Mouse (Mus musculus): Measurements from ENCODE around the gene Med13. TPM values are rescaled to one million over a fixed set of nuclear protein-coding genes. Genes with fewer than 3 reads are reported as not detected.

Gene Med13
- total RNA-seq, 2 experiments from 2014 or later: 66.4 to 66.6 TPM

DNA sequence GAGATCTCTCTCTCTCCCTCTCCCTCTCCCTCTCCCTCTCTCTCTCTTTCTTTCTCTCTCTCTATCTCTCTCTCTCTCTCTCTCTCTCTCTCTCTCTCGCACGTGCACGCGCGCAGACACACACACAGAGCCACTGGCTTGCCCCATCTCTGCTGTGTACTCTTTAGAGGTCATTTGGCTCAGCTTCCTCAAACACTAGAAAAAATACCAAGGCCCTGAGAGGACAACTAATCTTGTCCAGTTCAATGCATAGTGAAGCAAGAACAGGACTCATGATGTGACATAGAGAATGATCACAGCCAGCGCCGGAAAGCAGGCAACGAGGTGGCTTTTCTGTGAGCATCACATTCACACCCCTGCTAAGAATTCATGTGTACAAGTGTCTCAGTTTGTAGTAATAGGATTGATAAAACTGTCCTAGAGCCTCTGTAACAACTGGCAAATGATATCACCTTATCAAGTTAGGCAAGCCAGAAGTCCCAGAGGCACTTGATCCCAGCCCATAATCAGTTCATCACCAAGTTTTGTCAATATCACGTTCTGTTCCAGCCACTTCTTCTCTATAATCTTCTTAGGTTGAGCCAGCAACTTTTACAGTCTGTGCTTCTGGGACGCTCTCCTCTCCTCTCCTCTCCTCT is 25.2 kb upstream of the Med13 start:
- no peak for DNase-seq (ENCODE audit: extremely low spot score in 1 of 2, low spot score in 2 of 2)
- intact Hi-C loops (cut with DNase I): no loop called here

DNA sequence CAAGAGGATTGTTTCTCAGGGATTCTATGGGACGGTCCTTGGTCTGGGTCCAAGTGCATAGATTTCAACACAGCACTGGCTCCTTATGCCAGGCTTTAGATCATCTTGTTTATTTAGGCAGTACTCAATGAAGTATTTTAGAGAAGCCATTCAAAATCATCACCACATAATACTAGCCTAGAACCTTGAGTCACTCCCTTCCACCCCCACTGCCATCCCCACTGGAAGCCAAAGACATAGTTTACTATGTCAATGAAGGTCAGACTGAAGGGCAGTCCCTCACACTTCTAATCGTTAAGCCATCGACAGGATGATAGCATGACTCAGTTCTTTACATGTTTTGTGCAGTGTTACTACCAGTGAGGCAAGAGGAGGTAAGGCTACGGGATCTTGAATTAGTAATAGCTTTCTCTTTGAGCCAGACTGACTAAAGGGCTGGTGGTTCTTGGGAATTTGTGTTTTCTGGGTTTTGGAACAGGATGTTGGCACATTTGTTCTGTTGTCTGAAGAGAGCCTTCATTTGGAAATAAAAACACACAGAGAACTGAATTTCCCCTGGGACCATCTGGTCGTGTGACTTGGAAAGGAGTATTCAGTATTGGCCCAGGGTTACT is 24.2 kb upstream of the Med13 start:
- intact Hi-C loops (cut with DNase I): no loop called here
- DNase-seq (ENCODE audit: extremely low spot score in 1 of 2, low spot score in 2 of 2): no peak

GRCm38 (mm10) chr11:86380521-86381238 is 23.3 kb upstream of the Med13 start:
- DNase-seq (ENCODE audit: extremely low spot score in 1 of 2, low spot score in 2 of 2): no peak
- intact Hi-C loops (cut with DNase I): no loop called here

- no peak for DNase-seq (ENCODE audit: extremely low spot score in 1 of 2, low spot score in 2 of 2)
These were observed 21.6 kb upstream of the Med13 start for GRCm38 (mm10) chr11:86378981-86379380.

GRCm38 (mm10) chr11:86377841-86378240 is 20.4 kb upstream of the Med13 start:
- intact Hi-C loops (cut with DNase I): no loop called here
- no peak for DNase-seq (ENCODE audit: extremely low spot score in 1 of 2, low spot score in 2 of 2)

More at GRCm38 (mm10) chr11:86378981-86379380, 21.6 kb upstream of the Med13 start:
- intact Hi-C loops (cut with DNase I): no loop called here

- intact Hi-C loops (cut with DNase I): no loop called here
- no peak for DNase-seq (ENCODE audit: extremely low spot score in 1 of 2, low spot score in 2 of 2)
These were observed 19.3 kb upstream of the Med13 start for GRCm38 (mm10) chr11:86376707-86377106.

- intact Hi-C loops (cut with DNase I): no loop called here
- DNase-seq (ENCODE audit: extremely low spot score in 1 of 2, low spot score in 2 of 2): no peak
These were observed 17.7 kb upstream of the Med13 start for GRCm38 (mm10) chr11:86375086-86375485.

- intact Hi-C loops (cut with DNase I): no loop called here
- DNase-seq (ENCODE audit: extremely low spot score in 1 of 2, low spot score in 2 of 2): no peak
These were observed 13.9 kb upstream of the Med13 start for GRCm38 (mm10) chr11:86371266-86371665.

DNA sequence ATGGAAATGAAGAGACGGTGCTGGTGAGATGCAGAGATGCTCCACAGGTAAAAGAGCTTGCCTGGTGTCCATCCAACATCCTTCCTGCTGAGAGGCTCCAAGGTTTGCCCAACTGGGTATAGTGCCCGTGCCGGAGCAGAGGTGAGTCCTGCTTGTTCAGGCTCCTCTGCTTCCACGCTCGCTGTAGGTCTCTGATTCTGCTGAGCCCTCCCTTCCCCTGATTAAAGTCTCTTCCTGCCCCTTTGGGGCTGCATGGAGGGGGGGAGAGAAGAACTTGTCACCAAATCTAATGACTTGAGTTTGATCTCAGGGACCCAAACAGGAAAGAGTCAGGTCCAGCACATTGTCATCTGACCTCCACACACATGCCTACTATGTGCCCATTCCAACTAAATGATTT is 12.5 kb upstream of the Med13 start:
- intact Hi-C loops (cut with DNase I): no loop called here
- no peak for DNase-seq (ENCODE audit: extremely low spot score in 1 of 2, low spot score in 2 of 2)

DNA sequence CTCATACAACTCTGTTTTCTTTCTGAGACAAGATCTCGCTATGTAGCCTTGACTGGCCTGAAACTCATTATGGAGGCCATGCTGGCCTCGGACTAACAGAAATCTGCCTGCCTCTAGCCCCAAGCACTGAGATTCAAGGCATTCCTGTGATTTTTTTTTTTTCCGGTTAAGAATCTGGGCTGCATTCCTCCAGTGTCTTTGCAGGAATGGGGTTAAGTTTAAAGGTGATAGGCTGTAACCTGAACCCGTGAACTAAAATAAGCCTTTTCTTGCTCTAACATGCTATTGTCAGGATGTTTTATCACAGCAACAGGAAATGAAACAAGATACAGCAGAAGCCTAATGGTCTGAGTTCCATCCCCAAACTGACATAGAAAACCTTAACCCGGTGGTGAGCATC is 11.6 kb upstream of the Med13 start:
- no peak for DNase-seq (ENCODE audit: extremely low spot score in 1 of 2, low spot score in 2 of 2)
- intact Hi-C loops (cut with DNase I): no loop called here

DNA sequence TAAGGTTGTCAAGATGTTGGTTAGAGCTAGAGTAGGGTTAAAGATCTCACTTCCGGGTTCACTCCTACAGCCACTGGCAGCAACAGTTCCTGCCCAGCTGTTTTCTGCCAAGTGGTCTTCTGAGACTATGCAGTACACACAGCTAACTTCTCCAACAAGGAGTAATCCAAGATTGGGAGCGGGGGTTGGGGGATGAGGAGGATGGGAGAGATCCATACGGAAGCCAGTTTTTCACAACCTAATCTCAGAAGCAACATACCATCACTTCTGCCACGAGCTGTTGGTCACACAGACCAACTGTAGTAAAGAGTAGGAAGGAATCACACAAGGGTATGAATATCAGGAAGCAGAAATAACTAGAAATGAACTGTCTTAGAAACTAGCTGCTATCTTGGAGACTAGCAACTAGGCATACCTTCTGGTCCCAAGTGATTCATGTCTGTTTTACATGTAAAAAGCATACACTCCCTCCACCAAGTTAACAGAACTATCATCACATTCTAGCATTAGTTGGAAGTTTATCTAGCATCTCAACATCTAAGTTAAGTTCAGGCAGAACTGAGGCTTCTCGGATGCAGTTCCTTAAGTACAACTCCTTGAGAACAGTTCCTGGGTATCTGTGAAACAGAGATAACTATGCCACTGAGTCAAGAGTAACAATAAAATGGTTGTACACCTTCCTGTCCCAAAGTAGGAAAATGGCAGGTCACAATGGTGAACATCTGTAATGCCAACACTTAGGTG is 7.5 kb upstream of the Med13 start:
- intact Hi-C loops (cut with DNase I): no loop called here
- DNase-seq (ENCODE audit: extremely low spot score in 1 of 2, low spot score in 2 of 2): no peak

GRCm38 (mm10) chr11:86357984-86358528 is 654 bp upstream of the Med13 start:
- peak; percentile 96 to 99 for DNase-seq (ENCODE audit: extremely low spot score in 1 of 2, low spot score in 2 of 2)
- intact Hi-C loops (cut with DNase I): loop anchor here (5.0 kb wide), 1 partner anchor 79 kb away; no protein-coding TSS in a partner anchor

GRCm38 (mm10) chr11:86356007-86356853 is 1.2 kb downstream of the Med13 start:
- intact Hi-C loops (cut with DNase I): loop anchor here (5.0 kb wide), 1 partner anchor 81 kb away; no protein-coding TSS in a partner anchor
- no peak for DNase-seq (ENCODE audit: extremely low spot score in 1 of 2, low spot score in 2 of 2)

- no peak for DNase-seq (ENCODE audit: extremely low spot score in 1 of 2, low spot score in 2 of 2)
- intact Hi-C loops (cut with DNase I): no loop called here
These were observed 3.8 kb downstream of the Med13 start for GRCm38 (mm10) chr11:86353586-86353985.

- no peak for DNase-seq (ENCODE audit: extremely low spot score in 1 of 2, low spot score in 2 of 2)
- intact Hi-C loops (cut with DNase I): no loop called here
These were observed 5.6 kb downstream of the Med13 start for GRCm38 (mm10) chr11:86351766-86352315.

- DNase-seq (ENCODE audit: extremely low spot score in 1 of 2, low spot score in 2 of 2): no peak
- intact Hi-C loops (cut with DNase I): no loop called here
These were observed 6.7 kb downstream of the Med13 start for GRCm38 (mm10) chr11:86350636-86351138.

GRCm38 (mm10) chr11:86349325-86349724 is 8.1 kb downstream of the Med13 start:
- DNase-seq (ENCODE audit: extremely low spot score in 1 of 2, low spot score in 2 of 2): no peak
- intact Hi-C loops (cut with DNase I): no loop called here

- DNase-seq (ENCODE audit: extremely low spot score in 1 of 2, low spot score in 2 of 2): no peak
- intact Hi-C loops (cut with DNase I): no loop called here
These were observed 8.5 kb downstream of the Med13 start for GRCm38 (mm10) chr11:86348872-86349271.
